Mouse (Mus musculus): ENCODE data around the gene Cabcoco1.

The Cabcoco1 gene

DNA sequence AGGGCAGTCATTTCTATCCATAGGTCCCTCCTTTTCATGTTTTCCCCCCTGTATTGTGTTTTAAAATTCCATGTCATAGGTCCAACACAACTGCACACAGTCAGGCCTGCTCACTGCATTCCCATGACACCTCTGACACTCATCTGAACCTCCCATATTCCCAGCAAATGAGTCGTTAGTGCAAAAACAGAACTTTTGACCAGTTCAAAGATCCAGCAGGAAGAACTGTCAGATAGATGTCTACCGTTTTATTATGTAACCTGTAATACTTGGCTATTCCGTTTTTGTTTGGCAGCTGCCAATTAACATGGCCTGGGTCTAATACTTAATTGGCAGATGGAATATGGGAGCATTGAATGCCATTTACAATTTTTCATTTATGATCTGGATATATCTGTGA is 34.0 kb downstream of the Cabcoco1 start:
- no peak for DNase-seq

GRCm38 (mm10) chr10:68506242-68506641 is 35.5 kb downstream of the Cabcoco1 start:
- DNase-seq: no peak

DNA sequence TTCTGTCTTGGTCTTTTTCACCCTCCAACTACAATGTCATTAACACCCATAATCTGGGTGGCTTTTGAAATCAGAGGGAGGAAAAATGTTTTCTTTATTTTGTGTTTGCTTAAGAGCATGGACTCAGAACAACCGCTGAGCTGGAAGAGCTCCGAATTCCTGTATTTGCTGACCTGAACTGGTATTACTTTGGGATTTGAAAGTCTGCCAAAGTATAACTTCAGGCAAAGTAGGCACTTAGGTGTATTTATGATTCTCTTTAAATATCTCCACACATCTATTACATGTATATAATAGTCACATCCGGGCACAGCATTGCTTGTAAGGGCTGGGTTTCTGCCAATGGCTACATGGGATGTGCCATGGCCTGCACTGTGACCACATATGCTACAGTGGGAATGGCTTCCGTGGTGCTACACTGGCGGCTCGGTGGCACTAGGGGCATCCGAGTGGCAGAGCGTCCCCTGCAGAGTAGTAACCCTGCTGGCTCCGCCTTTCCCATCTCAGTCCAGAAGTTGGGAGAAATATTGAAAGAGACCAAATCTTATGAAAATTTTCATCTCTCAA is 37.0 kb downstream of the Cabcoco1 start:
- DNase-seq: peak; percentile 55 to 57

- peak; percentile 42 to 43 for DNase-seq
Observed at GRCm38 (mm10) chr10:68501067-68501466, 40.6 kb downstream of the Cabcoco1 start.

DNA sequence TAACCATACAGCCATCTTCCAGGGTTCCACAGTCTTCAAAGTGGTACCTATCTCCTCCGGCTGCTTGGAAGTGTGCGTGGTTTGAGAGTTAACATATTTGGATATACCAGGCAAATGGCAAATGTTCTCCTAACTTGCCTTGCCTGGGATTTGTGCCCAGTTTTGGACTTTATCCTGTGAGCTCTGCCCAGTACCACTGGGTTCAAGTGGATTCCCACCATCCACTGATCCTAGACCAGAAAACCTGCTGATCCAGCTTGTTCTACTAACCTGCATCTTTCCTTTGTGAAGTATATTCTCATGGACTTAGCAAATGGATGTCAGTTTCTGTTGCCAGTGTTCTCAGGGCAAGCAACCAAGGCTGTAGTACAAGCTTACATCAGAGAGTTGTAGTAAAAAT is 46.5 kb downstream of the Cabcoco1 start:
- DNase-seq: no peak

DNA sequence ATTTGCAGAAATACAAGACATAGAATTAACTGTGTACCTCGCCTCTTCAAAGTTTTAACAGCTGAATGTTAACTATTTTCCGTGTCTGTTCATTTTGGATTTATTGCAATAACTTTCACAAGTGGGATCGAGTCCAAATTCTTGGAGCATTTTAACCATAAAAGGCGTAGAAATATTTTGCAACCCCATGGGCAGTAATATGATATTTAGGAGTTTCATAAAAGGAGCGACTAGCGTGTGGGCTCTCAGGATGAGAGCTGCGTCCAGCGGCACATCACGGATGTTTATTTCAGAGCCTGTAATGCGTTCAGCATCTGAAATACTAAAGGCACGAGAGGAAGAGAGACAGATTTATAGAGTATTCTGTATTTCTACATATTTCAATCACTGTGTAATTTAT is 50.1 kb downstream of the Cabcoco1 start:
- no peak for DNase-seq

GRCm38 (mm10) chr10:68490781-68491180 is 50.9 kb downstream of the Cabcoco1 start:
- DNase-seq: no peak

DNA sequence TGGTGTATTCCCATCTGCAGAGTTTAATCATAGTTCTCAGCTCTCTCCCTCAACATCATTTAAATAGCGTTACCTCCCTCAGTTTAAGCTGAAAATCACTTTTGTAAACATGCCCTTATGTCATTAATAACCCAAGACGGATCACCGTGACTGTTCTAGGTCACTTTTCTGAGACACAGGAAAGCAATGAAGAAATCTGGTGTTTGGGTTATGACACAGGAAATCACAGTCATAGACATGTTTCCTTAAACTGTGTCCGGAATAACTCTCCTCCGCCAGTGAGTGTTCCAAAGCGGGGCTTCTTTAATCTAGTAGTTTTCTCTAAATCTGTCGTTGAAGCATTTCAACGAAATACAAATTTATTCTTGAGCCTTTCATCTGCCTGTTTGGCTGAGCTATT is 68.9 kb downstream of the Cabcoco1 start:
- no peak for DNase-seq

DNA sequence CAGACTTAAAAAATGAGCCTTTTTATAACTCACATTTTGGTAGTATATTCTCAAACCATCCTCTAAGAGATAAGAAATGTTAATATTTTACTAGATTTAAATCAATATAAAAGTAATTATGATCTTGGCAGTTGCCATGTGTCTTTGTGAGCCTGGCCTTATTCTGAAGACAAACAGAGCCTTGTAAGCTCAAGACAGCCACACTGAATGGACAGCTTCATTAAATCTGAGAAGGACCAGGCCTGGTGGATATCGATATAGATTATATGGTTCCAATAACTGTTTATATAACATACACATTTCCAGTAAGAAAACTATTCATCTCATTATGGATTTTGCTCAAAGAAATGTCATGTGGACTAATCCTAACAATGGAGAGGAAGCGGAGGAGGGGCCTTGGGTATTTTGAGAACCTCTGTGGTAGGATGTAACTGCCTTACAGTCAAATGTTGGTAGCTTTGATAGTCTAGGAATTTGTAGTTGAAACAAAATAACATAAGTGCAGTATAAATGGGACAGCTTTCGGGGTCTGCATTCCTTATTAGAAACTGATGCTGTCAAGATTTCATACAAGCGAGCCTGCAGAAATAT is 75.9 kb downstream of the Cabcoco1 start:
- DNase-seq: no peak

DNA sequence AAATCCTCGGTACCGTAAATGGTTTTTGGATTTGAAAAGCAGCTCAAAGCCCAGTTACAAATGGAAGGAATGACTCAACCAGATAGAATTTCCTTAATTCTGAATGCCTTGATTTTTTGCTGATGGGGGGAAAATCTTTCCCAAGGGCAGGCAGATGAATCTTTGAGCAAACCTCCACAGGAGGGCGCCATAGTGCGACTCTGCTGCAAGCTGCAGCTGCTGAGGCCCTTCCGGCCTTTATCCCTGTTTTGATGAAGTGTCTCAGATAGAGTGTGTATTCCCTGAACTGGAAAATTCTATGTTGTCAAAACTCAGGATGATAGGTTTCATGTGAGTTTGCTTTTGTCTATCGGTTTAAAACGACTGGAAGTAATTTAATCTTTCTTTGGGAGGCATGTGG is 76.8 kb downstream of the Cabcoco1 start:
- DNase-seq: peak; percentile 91 to 93

- peak; percentile 10 to 13 for DNase-seq
Observed at GRCm38 (mm10) chr10:68459784-68460183, 81.9 kb downstream of the Cabcoco1 start.

- DNase-seq: no peak
Observed at GRCm38 (mm10) chr10:68457019-68457418, 84.7 kb downstream of the Cabcoco1 start.

- no peak for DNase-seq
Observed at GRCm38 (mm10) chr10:68454541-68454940, 87.2 kb downstream of the Cabcoco1 start.

- DNase-seq: no peak
Observed at GRCm38 (mm10) chr10:68446797-68447125, 94.9 kb downstream of the Cabcoco1 start.

DNA sequence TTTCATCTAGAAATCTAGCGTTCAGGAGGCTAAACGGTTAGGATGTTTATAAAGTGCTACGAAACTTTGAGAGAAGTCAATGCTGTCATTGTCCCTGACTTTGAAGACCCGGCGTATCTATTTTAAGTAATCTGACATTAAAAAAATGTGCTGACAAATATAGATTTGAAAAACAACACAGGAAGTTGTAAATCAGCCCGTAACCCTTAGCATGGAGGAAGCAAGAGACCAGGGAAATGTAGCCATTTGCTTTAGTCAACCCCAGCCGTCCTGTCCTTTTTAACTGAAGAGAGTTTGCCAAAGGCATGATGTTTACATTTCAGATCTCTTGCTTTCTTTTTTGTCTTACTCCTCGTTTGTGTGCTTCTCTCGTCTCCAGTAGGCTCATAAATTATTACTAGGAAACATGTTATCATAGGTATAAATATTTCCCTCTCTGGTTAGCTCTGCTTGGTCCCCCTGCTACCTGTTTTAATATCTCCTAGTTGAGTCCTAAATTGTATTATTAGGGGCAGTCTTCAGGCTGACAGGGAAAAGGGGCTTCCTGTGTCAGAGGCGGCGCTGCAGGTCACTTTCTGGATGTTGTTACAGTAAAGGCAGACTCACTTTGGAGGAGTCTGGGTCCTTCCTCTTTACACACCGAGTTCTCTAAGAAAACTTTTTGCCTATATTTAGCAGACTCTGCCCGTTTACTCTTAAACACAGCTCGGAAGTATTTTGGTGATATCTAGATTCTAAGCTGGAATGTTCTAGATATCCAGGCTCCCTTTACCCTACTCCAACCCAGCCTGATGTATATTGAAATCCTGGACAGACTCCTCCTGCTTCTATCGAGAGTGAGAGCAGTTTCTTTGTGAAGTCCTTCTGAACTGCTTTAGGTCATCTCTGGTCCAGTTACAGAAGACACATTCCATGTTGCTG is 95.6 kb downstream of the Cabcoco1 start:
- no peak for DNase-seq

- DNase-seq: no peak
Observed at GRCm38 (mm10) chr10:68445244-68445811, 96.4 kb downstream of the Cabcoco1 start.

DNA sequence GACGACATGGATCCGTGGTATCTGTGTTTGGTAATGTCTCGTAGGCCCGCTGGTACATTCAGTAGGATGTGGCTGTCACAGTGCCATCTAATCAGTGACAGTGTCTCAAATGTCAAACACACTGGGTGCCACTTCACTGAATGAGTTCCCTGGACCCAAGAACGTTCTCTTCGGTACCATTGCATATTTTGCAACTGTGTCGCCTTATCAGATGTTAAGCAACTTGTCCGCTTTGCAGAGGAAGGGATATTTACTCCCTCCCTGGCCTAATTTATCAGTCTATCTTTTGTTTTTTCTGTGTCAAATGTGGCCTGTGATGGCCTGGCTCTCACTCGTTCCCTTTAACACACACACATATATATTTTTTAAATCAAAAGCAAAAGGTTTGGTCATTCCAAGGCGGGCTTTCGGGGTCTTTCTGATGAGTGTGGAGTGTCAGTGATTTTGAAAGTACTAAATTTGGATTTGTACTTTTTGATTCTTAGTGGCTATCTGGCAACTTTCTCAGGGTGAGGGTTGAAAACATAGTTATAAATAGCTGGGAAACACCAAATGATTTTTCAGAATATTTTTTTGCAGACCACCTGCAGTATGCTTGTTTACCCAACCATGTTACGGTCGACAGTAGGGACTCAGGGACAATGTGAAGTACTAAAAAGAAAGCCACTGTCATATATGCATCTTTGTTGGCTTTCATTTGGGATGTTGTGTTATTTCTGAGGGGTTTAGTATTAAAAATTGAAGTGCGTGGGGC is 97.2 kb downstream of the Cabcoco1 start:
- DNase-seq: no peak

GRCm38 (mm10) chr10:68443132-68443531 is 98.6 kb downstream of the Cabcoco1 start:
- peak in 1 of 2 experiments; percentile 10 for DNase-seq

- no peak for DNase-seq
Observed at GRCm38 (mm10) chr10:68442713-68443112, 99.0 kb downstream of the Cabcoco1 start.

DNA sequence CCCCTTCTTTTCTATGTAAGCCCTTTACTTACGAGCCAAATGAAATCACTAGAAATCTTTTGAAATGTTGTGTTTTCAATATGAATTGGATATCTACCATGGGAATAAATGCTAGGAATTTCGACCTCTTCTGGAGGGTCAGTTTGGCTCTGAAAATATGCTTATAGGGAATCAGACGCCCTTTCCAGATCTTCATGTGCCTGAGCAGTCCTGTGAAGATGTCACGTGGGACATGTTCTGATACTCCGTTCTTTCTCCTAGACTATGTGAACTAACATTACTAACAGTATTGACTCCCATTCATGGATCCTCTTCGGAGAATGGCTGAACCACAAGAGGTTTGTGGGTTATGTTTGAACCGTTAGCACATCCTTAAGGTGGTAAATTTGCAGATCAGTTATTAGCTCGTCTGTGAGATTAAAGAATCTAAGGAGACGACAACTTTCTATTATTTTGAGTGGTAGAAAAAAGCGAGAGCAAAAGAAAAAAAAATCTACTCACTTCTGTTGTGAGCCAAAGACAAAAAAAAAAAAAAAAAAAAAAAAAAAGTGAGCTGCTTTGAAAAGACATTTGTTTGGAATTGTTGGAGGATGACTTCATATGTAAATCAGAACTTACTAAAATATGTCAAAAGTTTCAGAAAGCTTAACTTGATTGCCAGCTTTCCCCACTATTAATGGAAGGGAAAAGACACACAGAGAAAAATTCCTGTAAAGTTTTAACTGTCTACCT is 99.6 kb downstream of the Cabcoco1 start:
- DNase-seq: no peak

DNA sequence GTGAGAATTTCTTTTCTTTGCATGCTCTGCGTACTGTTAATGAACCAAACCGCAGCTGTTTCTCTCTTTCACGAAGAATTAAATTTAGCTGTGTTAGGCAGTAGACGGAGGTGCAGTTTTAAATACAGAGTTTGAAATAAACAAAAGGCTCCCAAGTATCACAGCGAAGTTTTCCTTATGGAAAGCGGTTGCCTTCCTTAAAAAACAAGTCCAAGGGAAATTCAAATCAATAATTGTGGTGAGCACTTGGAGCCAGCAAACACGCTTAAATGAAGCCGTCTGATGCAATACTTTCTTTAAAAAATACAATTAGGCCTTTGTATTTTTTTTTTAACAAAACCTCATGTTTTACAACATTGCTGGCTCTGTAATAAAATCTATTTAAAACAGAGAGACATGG is 101.2 kb downstream of the Cabcoco1 start:
- DNase-seq: no peak

- DNase-seq: no peak
Observed at GRCm38 (mm10) chr10:68435754-68436153, 105.9 kb downstream of the Cabcoco1 start.
